Comparison of ENCODE assay signal across 15 mouse cellular contexts in genomic region chr4:134997461-134998434, GRCm38 (mm10).
A peak's percentile ranks its signal among the peaks of the same experiment; 100 is the strongest.
DNase-seq lines count a peak whose midpoint lies in the region; ATAC-seq and TF ChIP-seq lines count a peak whose summit lies in the region.
"Had no signal": no experiment of that assay in that cellular context is flagged by ENCODE, and none has a peak within 500 bp of the region (broad histone marks: within the 10 kb centered on the region; RNA-seq: fewer than 3 reads in every experiment).

No protein-coding gene starts in this region.

- no peak for TF ChIP-seq POLR2A in thymus, adult 2 months (IDR thresholded peaks at IDR 0.05; ENCODE audit: control insufficient read depth, extremely low read depth, insufficient read depth, low read length, poor library complexity)

- no peaks in the 10 kb centered on the region for H3K36me3 ChIP-seq in thymus, adult 2 months (ENCODE audit: control insufficient read depth, insufficient read depth, low read length)
- H3K36me3 ChIP-seq: stomach, embryonic 15.5 days had no signal

- 72% methylated on average over 26 of the region's 26 CpGs for WGBS in thymus, adult 2 months

- ATAC-seq in CD4-positive, CD25-positive, alpha-beta regulatory T cell, adult 4 months: no peak
- ATAC-seq: Patski had no signal

- peak; percentile 17 for DNase-seq in CD4-positive, CD25-positive, alpha-beta regulatory T cell, adult 2 months (ENCODE audit: low read depth, low spot score)
- DNase-seq in T-cell, adult 2 months (ENCODE audit: low spot score): peak; percentile 64
- peak; percentile 38 for DNase-seq in gastrocnemius, postnatal 14 days
- DNase-seq in thymus, adult 2 months: peak; percentile 33
- DNase-seq in left cerebral cortex, postnatal 14 days (ENCODE audit: low spot score in 2 of 2): no peak
- no peak for DNase-seq in frontal cortex, adult 2 months (ENCODE audit: extremely low spot score in 1 of 2, low spot score in 1 of 2)
- no peak for DNase-seq in embryo, embryonic 9.5 days (ENCODE audit: extremely low spot score)
- DNase-seq: heart, adult 11 months; lung, postnatal 4 days; right cerebral cortex, postnatal 14 days had no signal

- intact Hi-C loops in gastrocnemius, postnatal 14 days (cut with DNase I; ENCODE audit: low total_unique reads): no loop called here
- intact Hi-C loops in left cerebral cortex, postnatal 14 days (cut with DNase I): no loop called here

- no peak for TF ChIP-seq CTCF in thymus, adult 2 months (IDR thresholded peaks at IDR 0.05; ENCODE audit: borderline replicate concordance, control insufficient read depth, extremely low read depth, insufficient read depth, low read length, poor library complexity)

- H3K27ac ChIP-seq in thymus, adult 2 months (ENCODE audit: control insufficient read depth, insufficient read depth, low read length): no peak overlapping the region
- H3K27ac ChIP-seq: liver, embryonic 14.5 days; stomach, embryonic 15.5 days had no signal

- H3K27me3 ChIP-seq in thymus, adult 2 months (ENCODE audit: control insufficient read depth, insufficient read depth, low read length): no peaks in the 10 kb centered on the region
- H3K27me3 ChIP-seq: Patski; stomach, embryonic 15.5 days had no signal

- H3K4me1 ChIP-seq in thymus, adult 2 months (replicated peaks; ENCODE audit: control insufficient read depth, insufficient read depth, low read length): peaks cover 4% of the 10 kb centered on the region

- no peak overlapping the region for H3K4me3 ChIP-seq in thymus, adult 2 months (ENCODE audit: control insufficient read depth, insufficient read depth, low read length)
- H3K4me3 ChIP-seq: layer of hippocampus, adult 2 months; stomach, embryonic 15.5 days had no signal

Comparison
In these comparisons a context has a peak if more than half of its experiments do, and no peak if none do; other contexts are left out.
1. DNase-seq: peak in CD4-positive, CD25-positive, alpha-beta regulatory T cell, adult 2 months (single experiment), T-cell, adult 2 months (single experiment), gastrocnemius, postnatal 14 days (single experiment) and thymus, adult 2 months (single experiment); none in left cerebral cortex, postnatal 14 days (0 of 2), frontal cortex, adult 2 months (0 of 2) and embryo, embryonic 9.5 days (single experiment).